21 mouse cellular contexts compared by ENCODE assay signal in the genomic region with DNA sequence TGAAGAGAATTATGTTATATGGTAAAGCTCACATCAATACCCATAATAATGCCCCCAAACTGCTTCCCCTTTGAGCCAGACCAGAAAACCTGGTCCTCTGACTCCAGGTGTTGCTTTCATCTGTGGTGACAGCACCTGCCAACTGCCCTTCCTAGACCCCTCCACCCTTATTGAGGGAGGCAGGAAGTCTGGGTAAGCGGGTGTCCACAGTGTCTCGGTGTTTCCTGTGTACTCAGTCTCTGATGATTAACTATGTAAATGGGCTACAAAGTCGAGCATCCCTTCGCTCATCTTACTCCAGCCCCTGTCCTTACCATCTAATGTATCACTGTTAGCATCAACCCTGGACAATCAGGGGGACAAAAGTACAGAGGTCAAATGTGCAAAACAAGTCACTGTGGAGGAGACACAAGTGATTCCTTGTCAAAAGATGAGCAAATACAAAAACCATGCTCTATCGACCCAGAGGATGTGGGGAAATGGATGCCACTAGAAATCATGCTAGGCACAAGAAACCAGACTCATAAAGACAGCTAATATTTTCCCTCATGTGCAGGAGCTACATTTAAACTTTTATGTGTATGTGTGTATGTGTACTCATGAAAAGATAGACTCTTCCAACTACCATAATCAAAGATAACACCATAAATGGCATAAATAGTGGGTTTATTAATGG. TPM values are rescaled to one million over a fixed set of nuclear protein-coding genes. Genes with fewer than 3 reads are reported as not detected.
A peak's percentile ranks its signal among the peaks of the same experiment; 100 is the strongest.
DNase-seq lines count a peak whose midpoint lies in the region; ATAC-seq and TF ChIP-seq lines count a peak whose summit lies in the region.
"Had no signal": no experiment of that assay in that cellular context is flagged by ENCODE, and none has a peak within 500 bp of the region (broad histone marks: within the 10 kb centered on the region; RNA-seq: fewer than 3 reads in every experiment).

No protein-coding gene starts in this region.

- peaks cover 4% of the 10 kb centered on the region for H3K4me1 ChIP-seq in thymus, adult 2 months (replicated peaks; ENCODE audit: control insufficient read depth, insufficient read depth, low read length)
- H3K4me1 ChIP-seq: embryonic facial prominence, embryonic 13.5 days; forebrain, embryonic 12.5 days; hindbrain, embryonic 12.5 days had no signal

- peak; percentile 13 for DNase-seq in thymus, adult 2 months
- no peak for DNase-seq in thymus, adult 18-20 months
- peak; percentile 19 for DNase-seq in thymus, postnatal 25 days
- no peak for DNase-seq in spleen, postnatal 14 days (ENCODE audit: low spot score in 2 of 2)
- no peak for DNase-seq in spleen, postnatal 10 days (ENCODE audit: low spot score in 2 of 2)
- DNase-seq in urinary bladder, postnatal 4 days (ENCODE audit: low spot score in 2 of 2), result no peak
- DNase-seq: adrenal gland, postnatal 25 days; cerebellum, adult 18-20 months; cerebellum, adult 9-11 months; embryo, embryonic 11 days; gastrocnemius, postnatal 10 days; heart, adult 18-20 months; heart, postnatal 10 days; heart, postnatal 4 days had no signal

- no peaks in the 10 kb centered on the region for H3K27me3 ChIP-seq in thymus, adult 2 months (ENCODE audit: control insufficient read depth, insufficient read depth, low read length)
- H3K27me3 ChIP-seq: embryonic facial prominence, embryonic 13.5 days; forebrain, embryonic 12.5 days; hindbrain, embryonic 12.5 days had no signal

- WGBS in thymus, adult 2 months, result 9% methylated on average over 5 of the region's 5 CpGs

- no peak for TF ChIP-seq POLR2A in thymus, adult 2 months (IDR thresholded peaks at IDR 0.05; ENCODE audit: control insufficient read depth, extremely low read depth, insufficient read depth, low read length, poor library complexity)

- ATAC-seq in inflammation-experienced regulatory T-cells, adult 6 months, result peak; percentile 89
- ATAC-seq: forebrain, embryonic 16.5 days; hindbrain, embryonic 16.5 days had no signal

- no peaks in the 10 kb centered on the region for H3K36me3 ChIP-seq in thymus, adult 2 months (ENCODE audit: control insufficient read depth, insufficient read depth, low read length)
- H3K36me3 ChIP-seq: embryonic facial prominence, embryonic 13.5 days; forebrain, embryonic 12.5 days; hindbrain, embryonic 12.5 days had no signal

- TF ChIP-seq CTCF in thymus, adult 2 months (IDR thresholded peaks at IDR 0.05; ENCODE audit: borderline replicate concordance, control insufficient read depth, extremely low read depth, insufficient read depth, low read length, poor library complexity), result no peak

- no peak overlapping the region for H3K4me3 ChIP-seq in thymus, adult 2 months (ENCODE audit: control insufficient read depth, insufficient read depth, low read length)
- H3K4me3 ChIP-seq: embryonic facial prominence, embryonic 13.5 days; forebrain, embryonic 12.5 days; heart, embryonic 10.5 days; hindbrain, embryonic 12.5 days had no signal

- H3K27ac ChIP-seq in thymus, adult 2 months (ENCODE audit: control insufficient read depth, insufficient read depth, low read length), result no peak overlapping the region
- H3K27ac ChIP-seq: embryonic facial prominence, embryonic 13.5 days; forebrain, embryonic 12.5 days; heart, embryonic 10.5 days; hindbrain, embryonic 12.5 days had no signal

RNA-seq across cellular contexts. Expression of a gene that starts 15.1 kb away (rescaled TPM):
- polyA plus RNA-seq in thymus, adult 2 months (2012; rRNA removed), result 5.9 and 11.6 TPM in 2 replicates
- polyA plus RNA-seq in inflammation-experienced regulatory T-cells, adult 6 months (2017; shearing (Covaris generic)), result 1 to 10 TPM; 1.1 to 2.0 (median 1.9) TPM

RNA-seq across cellular contexts. Expression of a gene that starts 50.2 kb away (rescaled TPM):
- 17.6 and 22.7 TPM in 2 replicates for polyA plus RNA-seq in thymus, adult 2 months (2012; rRNA removed)
- polyA plus RNA-seq in inflammation-experienced regulatory T-cells, adult 6 months (2017; shearing (Covaris generic)), result 10 to 100 TPM; 27.9 to 45.7 (median 36.3) TPM

RNA-seq across cellular contexts. Expression of a gene that starts 50.2 kb away (rescaled TPM):
- 25.8 and 37.7 TPM in 2 replicates for polyA plus RNA-seq in thymus, adult 2 months (2012; rRNA removed)
- 10 to 100 TPM; 12.3 to 20.2 (median 14.4) TPM for polyA plus RNA-seq in inflammation-experienced regulatory T-cells, adult 6 months (2017; shearing (Covaris generic))

Comparison
In these comparisons a context has a peak if more than half of its experiments do, and no peak if none do; other contexts are left out.
1. DNase-seq: peak in thymus, adult 2 months (single experiment) and thymus, postnatal 25 days (single experiment); none in thymus, adult 18-20 months (0 of 2), spleen, postnatal 14 days (0 of 2), spleen, postnatal 10 days (0 of 2) and urinary bladder, postnatal 4 days (0 of 2).